Mouse (Mus musculus): ENCODE results near the gene Uqcc2. TPM values are rescaled to one million over a fixed set of nuclear protein-coding genes. Genes with fewer than 3 reads are reported as not detected.

Gene Uqcc2
- polyA plus RNA-seq, 1 experiment from 2014 or later: 312 TPM

GRCm38 (mm10) chr17:27087426-27087825 is 46.3 kb downstream of the Uqcc2 start:
- Histone ChIP-seq H3K36me3 (no peaks in the 10 kb centered on the region), H3K4me1 (no peaks in the 10 kb centered on the region), H3K4me3 (no peak overlapping the region), H3K4me2 (replicated peaks) (no peak overlapping the region), H3K27me3 (no peaks in the 10 kb centered on the region), H3K9ac (no peak overlapping the region), H3K9me3 (replicated peaks) (no peaks in the 10 kb centered on the region), H3K27ac (no peak overlapping the region)
- 34% methylated on average over 12 of the region's 12 CpGs for WGBS
- ATAC-seq (ENCODE audit: low FRiP score): no peak

- 49% methylated on average over 2 of the region's 2 CpGs for WGBS
- Histone ChIP-seq H3K27ac (no peak overlapping the region), H3K9ac (no peak overlapping the region), H3K27me3 (no peaks in the 10 kb centered on the region), H3K9me3 (replicated peaks) (no peaks in the 10 kb centered on the region), H3K4me1 (no peaks in the 10 kb centered on the region), H3K36me3 (no peaks in the 10 kb centered on the region), H3K4me2 (replicated peaks) (no peak overlapping the region), H3K4me3 (no peak overlapping the region)
- no peak for ATAC-seq (ENCODE audit: low FRiP score)
Measured at GRCm38 (mm10) chr17:27085676-27086075, 48.0 kb downstream of the Uqcc2 start.

GRCm38 (mm10) chr17:27083601-27084000 is 50.1 kb downstream of the Uqcc2 start:
- Histone ChIP-seq H3K4me3 (no peak overlapping the region), H3K36me3 (no peaks in the 10 kb centered on the region), H3K27me3 (no peaks in the 10 kb centered on the region), H3K9ac (no peak overlapping the region), H3K27ac (no peak overlapping the region), H3K4me2 (replicated peaks) (no peak overlapping the region), H3K9me3 (replicated peaks) (no peaks in the 10 kb centered on the region), H3K4me1 (no peaks in the 10 kb centered on the region)
- 85% methylated on average over 9 of the region's 9 CpGs for WGBS
- ATAC-seq (ENCODE audit: low FRiP score): no peak

GRCm38 (mm10) chr17:27082796-27083195 is 50.9 kb downstream of the Uqcc2 start:
- Histone ChIP-seq H3K36me3 (no peaks in the 10 kb centered on the region), H3K4me1 (no peaks in the 10 kb centered on the region), H3K27me3 (no peaks in the 10 kb centered on the region), H3K4me3 (no peak overlapping the region), H3K9me3 (replicated peaks) (no peaks in the 10 kb centered on the region; the same call in 1 of the 2 replicates), H3K9ac (no peak overlapping the region), H3K4me2 (replicated peaks) (no peak overlapping the region), H3K27ac (no peak overlapping the region)
- 77% methylated on average over 8 of the region's 8 CpGs for WGBS
- no peak for ATAC-seq (ENCODE audit: low FRiP score)

GRCm38 (mm10) chr17:27081868-27082267 is 51.8 kb downstream of the Uqcc2 start:
- Histone ChIP-seq H3K9ac (no peak overlapping the region), H3K36me3 (no peaks in the 10 kb centered on the region), H3K4me1 (no peaks in the 10 kb centered on the region), H3K4me2 (replicated peaks) (no peak overlapping the region), H3K27ac (no peak overlapping the region), H3K9me3 (replicated peaks) (no peaks in the 10 kb centered on the region; the same call in 1 of the 2 replicates), H3K27me3 (no peaks in the 10 kb centered on the region), H3K4me3 (no peak overlapping the region)
- 82% methylated on average over 5 of the region's 5 CpGs for WGBS
- no peak for ATAC-seq (ENCODE audit: low FRiP score)

- WGBS: 81% methylated on average over 6 of the region's 6 CpGs
- H3K9ac ChIP-seq: no peak overlapping the region
- no peak overlapping the region for H3K4me3 ChIP-seq
- no peaks in the 10 kb centered on the region for H3K27me3 ChIP-seq
- 0 out of 2 replicates have a peak, but pooled peaks cover 4% of the 10 kb centered on the region for H3K4me1 ChIP-seq
- no peak overlapping the region for H3K27ac ChIP-seq
- H3K36me3 ChIP-seq: no peaks in the 10 kb centered on the region
- H3K4me2 ChIP-seq (replicated peaks): no peak overlapping the region
- no peak for ATAC-seq (ENCODE audit: low FRiP score)
- no peaks in the 10 kb centered on the region; the same call in 1 of the 2 replicates for H3K9me3 ChIP-seq (replicated peaks)
Measured at GRCm38 (mm10) chr17:27078499-27078898, 55.2 kb downstream of the Uqcc2 start.

GRCm38 (mm10) chr17:27077920-27078319 is 55.8 kb downstream of the Uqcc2 start:
- Histone ChIP-seq H3K27ac (no peak overlapping the region), H3K9me3 (replicated peaks) (no peaks in the 10 kb centered on the region; the same call in 1 of the 2 replicates), H3K36me3 (no peaks in the 10 kb centered on the region), H3K4me1 (0 out of 2 replicates have a peak, but pooled peaks cover 4% of the 10 kb centered on the region), H3K9ac (no peak overlapping the region), H3K4me3 (no peak overlapping the region), H3K4me2 (replicated peaks) (no peak overlapping the region), H3K27me3 (no peaks in the 10 kb centered on the region)
- 84% methylated on average over 6 of the region's 6 CpGs for WGBS
- no peak for ATAC-seq (ENCODE audit: low FRiP score)

GRCm38 (mm10) chr17:27077133-27077532 is 56.6 kb downstream of the Uqcc2 start:
- WGBS: 94% methylated on average over 7 of the region's 7 CpGs
- Histone ChIP-seq H3K4me3 (no peak overlapping the region), H3K27ac (no peak overlapping the region), H3K27me3 (no peaks in the 10 kb centered on the region), H3K36me3 (no peaks in the 10 kb centered on the region), H3K4me1 (0 out of 2 replicates have a peak, but pooled peaks cover 4% of the 10 kb centered on the region), H3K4me2 (replicated peaks) (no peak overlapping the region), H3K9me3 (replicated peaks) (no peaks in the 10 kb centered on the region; the same call in 1 of the 2 replicates), H3K9ac (no peak overlapping the region)
- ATAC-seq (ENCODE audit: low FRiP score): no peak

- Histone ChIP-seq H3K36me3 (no peaks in the 10 kb centered on the region), H3K9ac (no peak overlapping the region), H3K4me3 (no peak overlapping the region), H3K4me1 (peaks cover 4% of the 10 kb centered on the region), H3K27me3 (no peaks in the 10 kb centered on the region), H3K4me2 (replicated peaks) (no peak overlapping the region), H3K27ac (no peak overlapping the region), H3K9me3 (replicated peaks) (no peaks in the 10 kb centered on the region; the same call in 1 of the 2 replicates)
- no peak for ATAC-seq (ENCODE audit: low FRiP score)
- WGBS: 86% methylated on average over 17 of the region's 17 CpGs
Measured at GRCm38 (mm10) chr17:27074849-27075745, 58.6 kb downstream of the Uqcc2 start.

- Histone ChIP-seq H3K4me1 (peaks cover 13% of the 10 kb centered on the region), H3K4me2 (replicated peaks) (no peak overlapping the region), H3K9ac (no peak overlapping the region), H3K9me3 (replicated peaks) (no peaks in the 10 kb centered on the region; the same call in 1 of the 2 replicates), H3K4me3 (no peak overlapping the region), H3K27me3 (no peaks in the 10 kb centered on the region), H3K36me3 (no peaks in the 10 kb centered on the region), H3K27ac (no peak overlapping the region)
- ATAC-seq (ENCODE audit: low FRiP score): no peak
- WGBS: 67% methylated on average over 6 of the region's 6 CpGs
Measured at GRCm38 (mm10) chr17:27074236-27074635, 59.5 kb downstream of the Uqcc2 start.

GRCm38 (mm10) chr17:27073778-27074177 is 59.9 kb downstream of the Uqcc2 start:
- Histone ChIP-seq H3K9ac (no peak overlapping the region), H3K27ac (no peak overlapping the region), H3K4me3 (no peak overlapping the region), H3K4me2 (replicated peaks) (no peak overlapping the region), H3K9me3 (replicated peaks) (no peaks in the 10 kb centered on the region; the same call in 1 of the 2 replicates), H3K36me3 (no peaks in the 10 kb centered on the region), H3K27me3 (no peaks in the 10 kb centered on the region), H3K4me1 (peaks cover 15% of the 10 kb centered on the region)
- 72% methylated on average over 9 of the region's 9 CpGs for WGBS
- ATAC-seq (ENCODE audit: low FRiP score): no peak

- Histone ChIP-seq H3K4me2 (replicated peaks) (no peak overlapping the region), H3K9ac (no peak overlapping the region), H3K27me3 (no peaks in the 10 kb centered on the region), H3K27ac (no peak overlapping the region), H3K4me3 (no peak overlapping the region), H3K9me3 (replicated peaks) (no peaks in the 10 kb centered on the region; the same call in 1 of the 2 replicates), H3K4me1 (peaks cover 15% of the 10 kb centered on the region), H3K36me3 (no peaks in the 10 kb centered on the region)
- 68% methylated on average over 5 of the region's 5 CpGs for WGBS
- no peak for ATAC-seq (ENCODE audit: low FRiP score)
Measured at GRCm38 (mm10) chr17:27073126-27073525, 60.6 kb downstream of the Uqcc2 start.

Measured in hindbrain, embryonic 12.5 days (tissue).